Mouse (Mus musculus) left cerebral cortex, postnatal 25 days (tissue): ENCODE measurements at regions not wholly inside any gene's neighbourhood (a gene's known extent, or its start where the extent isn't known, plus 50 kb on each side); places are given as distances from the start of the nearest gene placed in this dataset.
A peak's percentile ranks its signal among the peaks of the same experiment; 100 is the strongest.

Experiments used
- DNase-seq, 2 experiments: peaks; one replicate each; pipeline ENCODE4 v3.0.0; 2022; ENCODE audit warnings: low spot score in 2 of 2, mixed read lengths in 1 of 2
- intact Hi-C: fragments of 180-260 bp; cut with DNase I; formaldehyde crosslinking; loops from one replicate; pipeline ENCODE4 v1.15.1; 2025

GRCm38 (mm10) chr10:45763160-45763955 lies 185.7 kb downstream of the Hace1 start:
- no peak for DNase-seq
- intact Hi-C loops = no loop called here

- DNase-seq = no peak
- intact Hi-C loops = no loop called here
Measured at GRCm38 (mm10) chr10:45779720-45780119, 202.1 kb downstream of the Hace1 start.

- DNase-seq = no peak
- intact Hi-C loops = no loop called here
Measured at GRCm38 (mm10) chr10:45783026-45783425, 205.4 kb downstream of the Hace1 start.

GRCm38 (mm10) chr10:45783461-45784149 lies 206.0 kb downstream of the Hace1 start:
- intact Hi-C loops = no loop called here
- no peak for DNase-seq

- intact Hi-C loops = no loop called here
- no peak for DNase-seq
Measured at GRCm38 (mm10) chr10:45784150-45784479, 206.5 kb downstream of the Hace1 start.

- intact Hi-C loops = no loop called here
- DNase-seq = peak; percentile 18 to 76
Measured at GRCm38 (mm10) chr10:45784575-45784974, 206.9 kb downstream of the Hace1 start.

- intact Hi-C loops = no loop called here
- DNase-seq = peak in 1 of 2 experiments; percentile 17
Measured at GRCm38 (mm10) chr10:45788356-45788755, 210.7 kb downstream of the Hace1 start.

- intact Hi-C loops = no loop called here
Measured at GRCm38 (mm10) chr10:45795582-45795981, 218.0 kb downstream of the Hace1 start.

GRCm38 (mm10) chr10:45800070-45800851 lies 222.6 kb downstream of the Hace1 start:
- intact Hi-C loops = loop anchor here (2.0 kb wide), 1 partner anchor 123 kb away; no protein-coding TSS in a partner anchor

More at GRCm38 (mm10) chr10:45795582-45795981, 218.0 kb downstream of the Hace1 start:
- peak in 1 of 2 experiments; percentile 33 for DNase-seq

GRCm38 (mm10) chr10:45801463-45801862 lies 223.8 kb downstream of the Hace1 start:
- no peak for DNase-seq
- intact Hi-C loops = loop anchor here (2.0 kb wide), 1 partner anchor 125 kb away; no protein-coding TSS in a partner anchor

More at GRCm38 (mm10) chr10:45800070-45800851, 222.6 kb downstream of the Hace1 start:
- peak; percentile 38 to 50 for DNase-seq

- intact Hi-C loops = no loop called here
Measured at GRCm38 (mm10) chr10:45806984-45807827, 229.6 kb downstream of the Hace1 start.

GRCm38 (mm10) chr10:45811882-45812281 lies 234.3 kb downstream of the Hace1 start:
- no peak for DNase-seq
- intact Hi-C loops = no loop called here

More at GRCm38 (mm10) chr10:45806984-45807827, 229.6 kb downstream of the Hace1 start:
- DNase-seq = no peak

GRCm38 (mm10) chr10:45813804-45814203 lies 236.2 kb downstream of the Hace1 start:
- intact Hi-C loops = no loop called here
- no peak for DNase-seq

- no peak for DNase-seq
- intact Hi-C loops = no loop called here
Measured at GRCm38 (mm10) chr10:45816679-45817078, 239.1 kb downstream of the Hace1 start.

GRCm38 (mm10) chr10:45820986-45821655 lies 243.5 kb downstream of the Hace1 start:
- no peak for DNase-seq
- intact Hi-C loops = no loop called here

GRCm38 (mm10) chr10:45822251-45822650 lies 244.6 kb downstream of the Hace1 start:
- intact Hi-C loops = no loop called here
- no peak for DNase-seq

GRCm38 (mm10) chr10:45823612-45824011 lies 246.0 kb downstream of the Hace1 start:
- intact Hi-C loops = no loop called here
- DNase-seq = no peak

GRCm38 (mm10) chr10:45848654-45849053 lies 271.0 kb downstream of the Hace1 start:
- intact Hi-C loops = no loop called here
- no peak for DNase-seq

- no peak for DNase-seq
- intact Hi-C loops = no loop called here
Measured at GRCm38 (mm10) chr10:45849841-45850240, 272.2 kb downstream of the Hace1 start.
